Mouse (Mus musculus) MEL (cell line): ENCODE data around the gene Tmem178b. TPM values are rescaled to one million over a fixed set of nuclear protein-coding genes. Genes with fewer than 3 reads are reported as not detected.

Source experiments
- DNase-seq: peaks from one replicate; pipeline ENCODE4 v3.0.0; 2011; ENCODE audit warnings: low read depth, low spot score
- H3K27ac ChIP-seq: 2 replicates; pipeline ENCODE4 v1.5.1; 2012; ENCODE audit warnings: low read depth, mild to moderate bottlenecking, control low read depth, low read length, moderate library complexity; ENCODE audit not compliant: control insufficient read depth
- H3K27me3 ChIP-seq, 2 experiments: fragments of 150-350 bp in 1 of 2; sonication (generic) in 1 of 2; 2 replicates each; pipeline ENCODE4 v1.6.1; 2012; ENCODE audit warnings: low read length in 2 of 2, mild to moderate bottlenecking in 2 of 2, improper control_type of control experiment in 1 of 2, moderate library complexity in 1 of 2; ENCODE audit not compliant: insufficient read depth in 2 of 2, control insufficient read depth in 1 of 2
- H3K36me3 ChIP-seq, 2 experiments: 2 replicates each; pipeline ENCODE4 v1.6.1; 2012 to 2014; ENCODE audit warnings: low read length in 2 of 2, improper control_type of control experiment in 1 of 2, inconsistent platforms in 1 of 2, mild to moderate bottlenecking in 1 of 2; ENCODE audit not compliant: insufficient read depth in 2 of 2, control insufficient read depth in 1 of 2
- H3K4me1 ChIP-seq, 2 experiments: fragments of 150-350 bp in 1 of 2; sonication (generic) in 1 of 2; 2 replicates each; pipeline ENCODE4 v1.6.1; 2012; ENCODE audit warnings: low read length in 2 of 2, improper control_type of control experiment in 1 of 2, mild to moderate bottlenecking in 1 of 2; ENCODE audit not compliant: insufficient read depth in 2 of 2, control insufficient read depth in 1 of 2
- H3K4me3 ChIP-seq, 2 experiments: fragments of 150-350 bp in 1 of 2; sonication (generic) in 1 of 2; 2 replicates each; pipeline ENCODE4 v1.5.1; 2012; ENCODE audit warnings: low read depth in 2 of 2, low read length in 2 of 2, mild to moderate bottlenecking in 2 of 2, moderate library complexity in 2 of 2, control low read depth in 1 of 2, improper control_type of control experiment in 1 of 2; ENCODE audit not compliant: control insufficient read depth in 1 of 2, insufficient read depth in 1 of 2
- H3K79me2 ChIP-seq: 2 replicates; pipeline ENCODE4 v1.6.1; 2012; ENCODE audit warnings: mild to moderate bottlenecking, low read length, moderate library complexity; ENCODE audit not compliant: control insufficient read depth, poor library complexity, insufficient read depth
- H3K9ac ChIP-seq: 2 replicates; pipeline ENCODE4 v1.6.1; 2012; ENCODE audit warnings: low read depth, mild to moderate bottlenecking, control low read depth, low read length, moderate library complexity; ENCODE audit not compliant: control insufficient read depth, poor library complexity, severe bottlenecking
- H3K9me3 ChIP-seq: fragments of 150-350 bp; sonication (generic); replicated peaks from 2 replicates; pipeline ENCODE4 v1.6.1; 2012; ENCODE audit warnings: mild to moderate bottlenecking, low read length, improper control_type of control experiment, moderate library complexity; ENCODE audit not compliant: insufficient read depth
- CHD2 ChIP-seq: IDR thresholded peaks from 2 replicates; pipeline ENCODE4 v1.6.1; 2011; ENCODE audit warnings: low read length, improper control_type of control experiment
- ELF1 ChIP-seq: IDR thresholded peaks from 2 replicates; pipeline ENCODE4 v1.6.1; 2014; ENCODE audit warnings: low read depth, mild to moderate bottlenecking, inconsistent platforms, low read length, improper control_type of control experiment, moderate library complexity
- ETS1 ChIP-seq: IDR thresholded peaks from 2 replicates; pipeline ENCODE4 v1.6.1; 2012; ENCODE audit warnings: low read depth, mild to moderate bottlenecking, inconsistent platforms, low read length, improper control_type of control experiment, moderate library complexity
- GATA1 ChIP-seq: IDR thresholded peaks from 2 replicates; pipeline ENCODE4 v1.6.1; 2011; ENCODE audit warnings: low read depth, low read length, improper control_type of control experiment
- HCFC1 ChIP-seq: IDR thresholded peaks from 2 replicates; pipeline ENCODE4 v1.6.1; 2012; ENCODE audit warnings: low read depth, mild to moderate bottlenecking, inconsistent platforms, low read length, improper control_type of control experiment, moderate library complexity
- MAFK ChIP-seq: IDR thresholded peaks from 2 replicates; pipeline ENCODE4 v1.6.1; 2011; ENCODE audit warnings: low read depth, mild to moderate bottlenecking, low read length, improper control_type of control experiment, borderline replicate concordance
- POLR2AphosphoS2 ChIP-seq: IDR thresholded peaks from 2 replicates; pipeline ENCODE4 v1.6.1; 2011; ENCODE audit warnings: low read length, improper control_type of control experiment
- POLR2AphosphoS5 ChIP-seq: IDR thresholded peaks from 2 replicates; pipeline ENCODE4 v1.6.1; 2012; ENCODE audit warnings: low read depth, borderline replicate concordance, mild to moderate bottlenecking, inconsistent platforms, low read length, moderate library complexity, mixed read lengths
- RAD21 ChIP-seq: IDR thresholded peaks from 2 replicates; pipeline ENCODE4 v1.6.1; 2011; ENCODE audit warnings: mild to moderate bottlenecking, low read depth, low read length, improper control_type of control experiment
- TAL1 ChIP-seq: IDR thresholded peaks from 2 replicates; pipeline ENCODE4 v1.6.1; 2012; ENCODE audit warnings: mild to moderate bottlenecking, inconsistent platforms, low read length, moderate library complexity, mixed read lengths
- TBP ChIP-seq: IDR thresholded peaks from 2 replicates; pipeline ENCODE4 v1.8.0; 2011; ENCODE audit warnings: low read depth, low read length, improper control_type of control experiment
- TCF12 ChIP-seq: IDR thresholded peaks from 2 replicates; pipeline ENCODE4 v1.6.1; 2014; ENCODE audit warnings: low read depth, mild to moderate bottlenecking, inconsistent platforms, low read length, improper control_type of control experiment, moderate library complexity
- UBTF ChIP-seq: IDR thresholded peaks from 2 replicates; pipeline ENCODE4 v1.6.1; 2012; ENCODE audit warnings: low read depth, mild to moderate bottlenecking, inconsistent platforms, low read length, improper control_type of control experiment, moderate library complexity, borderline replicate concordance; ENCODE audit not compliant: insufficient read depth
- ZC3H11A ChIP-seq: IDR thresholded peaks from 2 replicates; pipeline ENCODE4 v1.6.1; 2012; ENCODE audit warnings: low read depth, mild to moderate bottlenecking, inconsistent platforms, low read length, improper control_type of control experiment
- ZKSCAN1 ChIP-seq: IDR thresholded peaks from 2 replicates; pipeline ENCODE4 v1.6.1; 2012; ENCODE audit warnings: low read depth, mild to moderate bottlenecking, inconsistent platforms, low read length, improper control_type of control experiment, moderate library complexity
- ZMIZ1 ChIP-seq: IDR thresholded peaks from 2 replicates; pipeline ENCODE4 v1.6.1; 2012; ENCODE audit warnings: low read depth, mild to moderate bottlenecking, inconsistent platforms, low read length, improper control_type of control experiment, moderate library complexity
- polyA plus RNA-seq, 2 experiments: library from polyadenylated mRNA; stranded (reverse) in 1 of 2; unstranded in 1 of 2; fragments of >175 nt in 1 of 2; fragments of >200 nt in 1 of 2; gene quantifications; 2 replicates each; pipeline versions ENCODE4 v1.2.1 to v1.2.4; 2012; ENCODE audit warnings: low replicate concordance in 2 of 2, low read depth in 1 of 2; ENCODE audit not compliant: insufficient read length in 2 of 2, insufficient read depth in 1 of 2, missing spikeins in 1 of 2
- total RNA-seq: library from RNA; depleted of rRNA; stranded (reverse); fragments of 300-350 nt; gene quantifications from 2 replicates; pipeline ENCODE4 v1.2.3, GENCODE M21; 2012

Gene Tmem178b
- total and polyA plus RNA-seq, 3 experiments, result not detected

DNA sequence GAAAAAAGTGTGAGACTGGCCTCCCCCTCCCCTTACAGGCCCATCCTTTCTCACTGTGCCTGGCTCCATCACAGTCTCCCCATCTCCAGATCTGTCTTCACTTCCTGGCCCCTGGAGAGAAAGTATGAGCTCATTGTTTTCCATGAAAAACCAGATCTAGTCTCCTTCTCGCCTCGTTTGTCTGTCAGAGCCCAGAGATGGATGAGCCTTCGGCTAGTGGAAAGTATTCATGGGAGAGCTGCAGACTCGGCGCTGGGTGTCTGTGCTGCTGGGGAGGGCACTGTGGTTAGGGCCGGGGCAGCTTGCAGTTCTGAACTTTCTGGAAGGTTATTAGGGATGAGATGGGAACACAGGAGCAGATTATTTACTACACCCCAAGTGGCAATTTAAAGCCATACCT is 118.9 kb downstream of the Tmem178b start:
- Histone ChIP-seq H3K27ac (no peak overlapping the region), H3K27me3 (no peaks in the 10 kb centered on the region), H3K4me1 (no peaks in the 10 kb centered on the region), H3K9ac (no peak overlapping the region), H3K4me3 (no peak overlapping the region), H3K36me3 (no peaks in the 10 kb centered on the region), H3K79me2 (no peaks in the 10 kb centered on the region), H3K9me3 (no peaks in the 10 kb centered on the region)
- TF ChIP-seq GATA1, result no peak
- TF ChIP-seq TAL1, result no peak
- DNase-seq, result no peak

DNA sequence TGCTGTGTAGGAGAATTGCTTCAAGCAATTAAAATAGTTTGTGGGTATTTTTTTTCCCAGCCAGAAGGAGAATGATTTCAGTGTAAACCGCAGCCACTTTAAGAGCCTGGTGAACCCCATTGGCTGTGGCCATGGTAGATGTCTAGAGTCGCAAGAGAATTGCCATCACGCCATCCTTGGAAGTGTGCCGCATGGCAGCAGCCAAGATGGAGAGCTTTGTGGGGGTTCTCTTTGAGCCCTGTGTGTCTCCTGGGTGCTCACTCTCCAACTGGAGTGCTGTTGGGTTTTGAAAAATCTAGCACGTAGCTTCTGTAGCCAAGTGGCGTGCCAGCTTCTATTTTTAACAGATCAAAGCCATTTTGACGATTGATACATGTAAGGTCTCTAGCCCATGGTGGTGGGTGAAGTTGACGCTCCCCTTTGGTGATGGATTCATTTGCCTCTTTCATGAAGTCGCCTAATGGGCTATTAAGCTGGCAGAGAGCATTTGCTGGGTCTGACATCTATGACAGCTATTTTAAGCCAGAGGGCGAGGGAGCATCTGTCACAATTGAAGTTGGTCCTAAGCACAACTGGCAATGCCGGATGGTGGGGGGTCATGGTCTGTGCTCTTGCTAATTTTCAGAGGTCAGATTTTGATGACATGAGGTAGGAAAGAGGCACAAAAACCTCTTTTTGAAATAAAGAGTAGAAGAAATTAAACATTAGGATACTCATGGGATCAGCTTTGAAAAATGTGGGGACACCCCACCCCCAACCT is 133.1 kb downstream of the Tmem178b start:
- Histone ChIP-seq H3K9ac (no peak overlapping the region), H3K27me3 (no peaks in the 10 kb centered on the region), H3K9me3 (no peaks in the 10 kb centered on the region), H3K4me3 (no peak overlapping the region), H3K27ac (no peak overlapping the region), H3K79me2 (no peaks in the 10 kb centered on the region), H3K36me3 (no peaks in the 10 kb centered on the region), H3K4me1 (no peaks in the 10 kb centered on the region)
- DNase-seq, result no peak
- TF ChIP-seq ETS1 (no peak), MAFK (no peak), POLR2AphosphoS5 (no peak), GATA1 (no peak), HCFC1 (no peak)

- Histone ChIP-seq H3K9me3 (no peaks in the 10 kb centered on the region), H3K27ac (no peak overlapping the region), H3K79me2 (no peaks in the 10 kb centered on the region)
- DNase-seq, result no peak
- TF ChIP-seq ZC3H11A (no peak), TBP (no peak), POLR2AphosphoS5 (no peak), ZKSCAN1 (no peak), GATA1 (no peak), ZMIZ1 (no peak), RAD21 (no peak), TAL1 (no peak), CHD2 (no peak), ELF1 (no peak), MAFK (no peak), UBTF (no peak), POLR2AphosphoS2 (no peak), TCF12 (no peak)
- TF ChIP-seq, all 39 proteins: peak for 0
- Histone ChIP-seq H3K9ac (no peak overlapping the region), H3K4me1 (no peaks in the 10 kb centered on the region), H3K36me3 (no peaks in the 10 kb centered on the region), H3K4me3 (no peak overlapping the region), H3K27me3 (no peaks in the 10 kb centered on the region)
Observed at GRCm38 (mm10) chr6:40008166-40008907, 135.3 kb downstream of the Tmem178b start.
